Mouse (Mus musculus) heart, embryonic 14.5 days (tissue): Measurements from ENCODE around the gene Gas6. TPM values are rescaled to one million over a fixed set of nuclear protein-coding genes. Genes with fewer than 3 reads are reported as not detected.

Experiments
- ATAC-seq: fragments of 200-750 bp; cut with Nextera tagmentation; 2 replicates; pipeline ENCODE4 v1.8.0; 2017; ENCODE audit warnings: low read depth, moderate TSS enrichment; ENCODE audit not compliant: insufficient number of reproducible peaks, insufficient read depth, low FRiP score
- H3K27ac ChIP-seq, 2 experiments: fragments of 200-500 bp in 1 of 2; fragments of 300-500 bp in 1 of 2; sonication (generic) in 1 of 2; replicated peaks in 1 of 2; 2 replicates each; pipeline ENCODE4 v1.5.1; 2012 to 2014; ENCODE audit warnings: low read depth in 2 of 2, low read length in 2 of 2, control low read depth in 1 of 2, mild to moderate bottlenecking in 1 of 2, mixed read lengths in 1 of 2; ENCODE audit not compliant: control insufficient read depth in 1 of 2, insufficient read depth in 1 of 2
- H3K27me3 ChIP-seq: fragments of 300-500 bp; sonication (generic); 2 replicates; pipeline ENCODE4 v1.6.1; 2014; ENCODE audit warnings: mild to moderate bottlenecking, low read length, control low read depth; ENCODE audit not compliant: control insufficient read depth, insufficient read depth
- H3K36me3 ChIP-seq: fragments of 300-500 bp; sonication (generic); 2 replicates; pipeline ENCODE4 v1.6.1; 2014; ENCODE audit warnings: mild to moderate bottlenecking, control low read depth, low read length, mixed read lengths; ENCODE audit not compliant: control insufficient read depth, insufficient read depth
- H3K4me1 ChIP-seq, 2 experiments: fragments of 200-500 bp in 1 of 2; fragments of 300-500 bp in 1 of 2; sonication (generic) in 1 of 2; 2 replicates each; pipeline ENCODE4 v1.6.1; 2012 to 2014; ENCODE audit warnings: low read length in 2 of 2, control low read depth in 1 of 2, mixed read lengths in 1 of 2; ENCODE audit not compliant: control insufficient read depth in 2 of 2, insufficient read depth in 2 of 2
- H3K4me2 ChIP-seq: fragments of 300-500 bp; sonication (generic); 2 replicates; pipeline ENCODE4 v1.6.1; 2014; ENCODE audit warnings: mild to moderate bottlenecking, low read length
- H3K4me3 ChIP-seq, 2 experiments: fragments of 200-500 bp in 1 of 2; fragments of 300-500 bp in 1 of 2; sonication (generic) in 1 of 2; 2 replicates each; pipeline ENCODE4 v1.5.1; 2012 to 2014; ENCODE audit warnings: low read length in 2 of 2, mild to moderate bottlenecking in 2 of 2, control low read depth in 1 of 2, low read depth in 1 of 2, moderate library complexity in 1 of 2; ENCODE audit not compliant: control insufficient read depth in 1 of 2, insufficient read depth in 1 of 2
- H3K9ac ChIP-seq: fragments of 300-500 bp; sonication (generic); 2 replicates; pipeline ENCODE4 v1.6.1; 2014; ENCODE audit warnings: mild to moderate bottlenecking, low read length
- H3K9me3 ChIP-seq: fragments of 300-500 bp; sonication (generic); 2 replicates; pipeline ENCODE4 v1.6.1; 2016; ENCODE audit warnings: low read length, control low read depth; ENCODE audit not compliant: control insufficient read depth
- WGBS: fragments of 180-500 bp; shearing (Covaris S2); extraction: QIAGEN DNeasy Blood & Tissue Kit; methylation state at CpG from one replicate; pipeline ENCODE4 v1.1.7; 2014; 5-methylcytosine and 5-hydroxymethylcytosine counted together
- polyA plus RNA-seq: library from polyadenylated mRNA; unstranded; fragments of >200 nt; fragmentation: Nextera tagmentation; extraction: Ambion mirVana; gene quantifications from 2 replicates; pipeline ENCODE4 v1.2.1, GENCODE M21; 2014

The Gas6 gene
- polyA plus RNA-seq, 1 experiment from 2014 or later: 123 TPM

DNA sequence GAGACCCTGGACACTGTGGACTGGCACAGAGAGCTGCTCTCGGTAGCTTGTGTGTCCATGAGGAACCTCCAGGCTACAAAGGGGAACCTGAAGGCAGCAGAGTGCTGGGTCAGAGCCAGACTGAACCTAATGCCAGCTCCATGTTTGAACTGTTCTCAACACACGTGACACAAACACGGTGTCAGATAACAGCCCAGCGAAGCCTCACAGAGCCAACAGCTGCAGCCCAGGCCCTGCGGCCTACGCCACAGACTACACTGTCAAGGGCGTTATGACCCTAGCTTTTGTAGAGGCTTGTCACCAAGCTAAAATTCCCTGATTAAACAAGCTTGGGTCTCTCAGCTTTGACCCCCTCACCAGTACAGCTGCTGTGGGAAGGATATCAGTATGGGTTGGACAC, 22.0 kb downstream of the Gas6 start:
- no peaks in the 10 kb centered on the region for H3K27me3 ChIP-seq
- H3K36me3 ChIP-seq: peaks cover 90% of the 10 kb centered on the region
- H3K9me3 ChIP-seq: no peaks in the 10 kb centered on the region
- H3K4me3 ChIP-seq: no peak overlapping the region
- H3K27ac ChIP-seq: peak overlapping the region; percentile 78
- H3K4me2 ChIP-seq: no peak overlapping the region
- peaks cover 10 to 17% of the 10 kb centered on the region in 2 experiments; a peak in 3 of 4 replicates for H3K4me1 ChIP-seq
- ATAC-seq: peak; percentile 85
- WGBS: 31% methylated on average over 7 of the region's 7 CpGs
- H3K9ac ChIP-seq: no peak overlapping the region

DNA sequence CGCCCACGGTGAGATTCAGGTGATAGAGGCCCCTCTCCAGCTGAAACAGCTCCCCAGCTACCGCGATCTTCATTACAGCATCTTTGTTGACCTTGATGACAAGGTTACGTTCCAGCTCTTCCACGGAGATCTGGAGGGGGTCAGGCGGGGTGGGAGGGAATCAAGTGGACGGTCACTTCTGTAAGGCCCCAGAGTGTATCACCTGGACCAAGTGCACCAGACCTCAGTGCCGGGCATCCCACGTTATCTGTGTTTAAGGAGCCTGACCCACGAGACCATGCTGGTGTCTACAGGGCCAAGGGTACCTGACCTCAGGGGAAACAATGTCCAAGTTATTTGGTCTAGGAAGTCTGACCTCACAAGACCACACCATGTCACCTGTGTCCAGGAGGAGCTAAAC, 22.8 kb downstream of the Gas6 start:
- Histone ChIP-seq H3K4me3 (no peak overlapping the region), H3K9me3 (no peaks in the 10 kb centered on the region), H3K36me3 (peaks cover 90% of the 10 kb centered on the region), H3K4me1 (peaks cover 10 to 17% of the 10 kb centered on the region in 2 experiments; a peak in 3 of 4 replicates), H3K4me2 (no peak overlapping the region), H3K27ac (no peak overlapping the region), H3K9ac (no peak overlapping the region), H3K27me3 (no peaks in the 10 kb centered on the region)
- no peak for ATAC-seq
- 67% methylated on average over 11 of the region's 11 CpGs for WGBS

DNA sequence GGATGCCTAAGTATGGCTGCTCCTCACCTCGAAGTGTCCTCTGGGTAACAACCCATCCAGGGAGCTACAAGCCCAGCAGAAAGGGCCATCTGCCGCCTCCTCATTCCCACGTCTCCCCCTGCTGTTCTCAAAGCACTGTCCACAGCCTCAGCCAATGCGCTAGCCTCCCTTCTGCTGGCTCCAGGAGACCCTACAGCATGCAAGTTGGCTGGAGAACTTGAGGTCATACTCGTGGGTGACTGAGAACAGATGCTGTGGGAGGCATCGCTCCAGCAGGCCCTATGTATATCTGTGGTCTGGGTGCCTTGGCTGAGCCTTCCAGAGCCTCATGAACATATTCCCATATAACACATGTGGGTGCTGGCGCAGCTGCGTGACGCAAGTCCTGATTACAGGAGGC, 25.6 kb downstream of the Gas6 start:
- no peaks in the 10 kb centered on the region for H3K9me3 ChIP-seq
- H3K9ac ChIP-seq: no peak overlapping the region
- 82% methylated on average over 9 of the region's 9 CpGs for WGBS
- H3K4me2 ChIP-seq: no peak overlapping the region
- no peak for ATAC-seq
- no peak overlapping the region for H3K27ac ChIP-seq
- H3K4me3 ChIP-seq: no peak overlapping the region
- H3K36me3 ChIP-seq: peaks cover 86% of the 10 kb centered on the region
- peaks cover 12 to 17% of the 10 kb centered on the region in 2 experiments; a peak in 3 of 4 replicates for H3K4me1 ChIP-seq
- H3K27me3 ChIP-seq: no peaks in the 10 kb centered on the region

DNA sequence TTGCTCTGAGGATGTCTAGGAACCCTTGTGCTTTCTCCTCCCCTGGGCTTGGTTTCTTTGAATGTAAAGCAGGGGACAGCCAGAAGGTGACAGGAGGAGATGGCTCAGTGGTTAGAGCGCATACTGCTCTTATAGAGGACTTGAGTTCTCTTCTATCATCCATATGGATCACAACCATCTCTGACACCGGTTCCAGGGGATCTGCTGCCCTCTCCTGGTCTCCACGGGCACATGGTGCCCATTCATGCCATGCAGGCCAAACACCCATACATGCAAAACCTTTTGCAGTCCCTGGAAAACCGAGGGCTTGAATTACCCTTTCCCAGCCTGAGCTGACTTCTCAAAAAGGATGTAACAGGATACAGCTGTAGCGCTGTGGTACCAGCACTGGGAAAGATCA, 27.3 kb downstream of the Gas6 start:
- Histone ChIP-seq H3K4me3 (no peak overlapping the region), H3K36me3 (peaks cover 82% of the 10 kb centered on the region), H3K9me3 (no peaks in the 10 kb centered on the region), H3K4me1 (peaks cover 2 to 7% of the 10 kb centered on the region in 2 experiments; a peak in 2 of 4 replicates), H3K4me2 (no peak overlapping the region), H3K9ac (no peak overlapping the region), H3K27ac (no peak overlapping the region), H3K27me3 (no peaks in the 10 kb centered on the region)
- 65% methylated on average over 5 of the region's 5 CpGs for WGBS
- ATAC-seq: no peak

DNA sequence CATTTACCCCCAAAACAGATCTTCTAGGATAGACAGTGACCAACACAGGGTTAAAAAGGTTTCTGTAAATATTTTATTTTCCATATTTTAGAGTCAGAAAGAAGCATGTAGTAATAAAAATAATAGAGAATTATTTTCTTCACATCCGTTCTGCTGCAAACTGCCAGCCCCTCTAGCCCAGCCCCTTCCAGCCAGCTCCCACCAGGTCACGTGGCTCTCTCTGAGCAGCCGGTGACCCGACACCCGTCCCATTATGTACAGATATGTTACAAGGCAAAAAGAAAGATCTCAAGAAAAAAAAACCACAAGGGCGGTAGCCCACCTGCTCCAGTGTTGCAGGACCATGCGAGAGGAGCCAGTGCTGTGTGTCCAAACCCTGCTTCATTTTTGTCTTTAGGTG, 29.0 kb downstream of the Gas6 start:
- WGBS: 68% methylated on average over 7 of the region's 7 CpGs
- peaks cover 0 to 2% of the 10 kb centered on the region in 2 experiments; a peak in 1 of 4 replicates for H3K4me1 ChIP-seq
- H3K27me3 ChIP-seq: no peaks in the 10 kb centered on the region
- no peak overlapping the region for H3K9ac ChIP-seq
- H3K4me2 ChIP-seq: no peak overlapping the region
- H3K4me3 ChIP-seq: no peak overlapping the region
- peaks cover 68% of the 10 kb centered on the region for H3K36me3 ChIP-seq
- H3K27ac ChIP-seq: no peak overlapping the region
- no peak for ATAC-seq
- no peaks in the 10 kb centered on the region for H3K9me3 ChIP-seq

DNA sequence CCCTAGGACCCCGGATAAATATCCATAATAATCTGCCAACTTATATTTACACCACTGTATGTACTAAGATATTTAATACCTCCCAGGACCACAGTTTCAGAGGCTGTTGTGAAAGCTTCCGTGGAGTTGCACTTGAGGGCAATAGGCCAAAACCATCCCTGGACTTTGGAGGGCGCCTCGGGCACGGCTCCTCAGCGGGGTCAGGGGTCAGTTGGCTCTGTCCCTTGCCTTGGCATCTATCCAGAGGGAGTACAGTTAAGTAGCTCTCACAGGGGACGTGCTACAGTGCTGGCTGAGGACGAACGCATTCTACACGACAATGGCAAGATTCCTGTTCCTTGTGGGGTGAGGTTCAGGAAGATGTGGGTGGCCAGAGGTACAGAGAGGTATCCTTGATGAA, 31.9 kb downstream of the Gas6 start:
- Histone ChIP-seq H3K9ac (no peak overlapping the region), H3K27me3 (no peaks in the 10 kb centered on the region; the same call in 1 of the 2 replicates), H3K36me3 (peaks cover 39% of the 10 kb centered on the region), H3K4me1 (peaks cover 0 to 2% of the 10 kb centered on the region in 2 experiments; a peak in 1 of 4 replicates), H3K27ac (no peak overlapping the region), H3K4me3 (no peak overlapping the region), H3K4me2 (no peak overlapping the region), H3K9me3 (no peaks in the 10 kb centered on the region)
- ATAC-seq: no peak
- 64% methylated on average over 10 of the region's 10 CpGs for WGBS

DNA sequence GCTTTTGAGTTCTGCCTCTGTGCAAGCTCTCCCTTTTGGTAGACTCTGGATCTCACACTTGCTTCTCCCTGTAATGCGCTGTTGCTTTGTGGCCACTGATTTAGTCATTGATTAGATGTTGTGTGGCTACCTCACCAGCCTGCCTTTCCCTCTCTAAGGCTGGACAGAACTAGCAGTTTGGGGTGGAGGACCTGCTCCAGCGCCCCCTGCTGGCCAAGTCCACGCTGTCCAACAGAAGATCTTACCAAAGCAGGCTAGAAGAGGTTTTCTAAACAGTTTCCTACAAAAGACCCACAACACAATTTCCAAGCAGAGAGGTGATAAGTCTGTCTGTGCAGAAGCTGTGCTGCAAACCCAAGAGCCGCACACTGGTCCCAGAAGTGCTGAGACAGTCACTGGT, 32.4 kb downstream of the Gas6 start:
- Histone ChIP-seq H3K27ac (no peak overlapping the region), H3K27me3 (no peaks in the 10 kb centered on the region; the same call in 1 of the 2 replicates), H3K9ac (no peak overlapping the region), H3K4me2 (no peak overlapping the region), H3K4me1 (peaks cover 0 to 2% of the 10 kb centered on the region in 2 experiments; a peak in 1 of 4 replicates), H3K36me3 (peaks cover 34% of the 10 kb centered on the region), H3K9me3 (no peaks in the 10 kb centered on the region), H3K4me3 (no peak overlapping the region)
- 33% methylated on average over 4 of the region's 4 CpGs for WGBS
- ATAC-seq: no peak

DNA sequence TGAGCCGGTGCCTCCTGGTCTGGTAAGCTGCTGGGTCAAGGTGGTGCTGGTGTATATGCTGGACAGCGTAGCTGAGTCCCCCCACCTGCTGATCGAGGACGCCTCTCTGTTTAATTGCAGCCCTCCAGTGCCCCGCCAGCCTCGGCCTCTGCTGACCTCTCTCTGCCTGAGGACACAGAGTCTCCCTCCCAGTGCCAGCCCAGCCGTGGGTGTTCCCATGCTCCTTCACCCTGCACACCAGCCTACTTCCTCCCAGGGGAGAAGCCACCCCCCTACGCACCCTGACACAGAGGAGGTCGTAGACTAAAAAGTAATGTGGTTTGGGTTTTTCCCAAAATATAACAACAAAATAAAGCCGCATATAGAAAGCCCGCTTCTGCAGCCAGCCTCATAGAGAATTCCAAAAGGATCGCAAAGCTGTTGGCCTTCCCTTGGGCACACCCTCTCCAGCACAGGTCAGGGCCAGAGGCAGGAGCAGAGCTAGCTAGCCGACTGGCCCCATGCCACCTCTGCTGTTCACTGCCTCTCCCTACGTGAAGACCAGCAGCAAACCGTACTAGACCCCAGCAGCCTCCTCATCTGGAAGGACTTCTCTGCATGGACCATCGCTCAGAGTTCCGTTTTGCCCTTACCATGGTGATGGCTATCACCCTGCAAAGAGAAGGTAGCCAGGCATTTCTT, 33.1 kb downstream of the Gas6 start:
- ATAC-seq: no peak
- Histone ChIP-seq H3K4me3 (no peak overlapping the region), H3K27ac (no peak overlapping the region), H3K4me1 (peaks cover 0 to 2% of the 10 kb centered on the region in 2 experiments; a peak in 1 of 4 replicates), H3K9ac (no peak overlapping the region), H3K36me3 (peaks cover 28% of the 10 kb centered on the region), H3K9me3 (no peaks in the 10 kb centered on the region), H3K27me3 (no peaks in the 10 kb centered on the region; the same call in 1 of the 2 replicates), H3K4me2 (no peak overlapping the region)
- WGBS: 81% methylated on average over 17 of the region's 17 CpGs
